Mouse (Mus musculus) gastrocnemius, postnatal 10 days (tissue): ENCODE results near the gene Olfr715. TPM values are rescaled to one million over a fixed set of nuclear protein-coding genes. Genes with fewer than 3 reads are reported as not detected.
"Not testable (repeated sequence)": the region's sequence is repeated elsewhere in the genome, so short reads cannot be mapped to it uniquely, and the experiment has no call there.

Experiments used
- DNase-seq: peaks from one replicate; pipeline ENCODE4 v3.0.0; 2021; ENCODE audit warnings: mixed read lengths
- long read RNA-seq, 2 experiments: library from polyadenylated mRNA; stranded (forward); transcript quantifications; one replicate each; pipeline ENCODE4 v2.0.0; 2021
- total RNA-seq, 2 experiments: library from RNA; stranded (reverse); gene quantifications; 2 replicates each; pipeline ENCODE4 v1.2.3; 2021

Olfr715 gene
- not detected for total RNA-seq
- long read RNA-seq, experiment 1: 0 reads
- long read RNA-seq, experiment 2: 0 reads

- DNase-seq: not testable (repeated sequence)
Observed at GRCm38 (mm10) chr7:107130983-107131382, at the start of gene Olfr715. TSS of gene Olfr715 (minus strand) at chr7:107131083.

GRCm38 (mm10) chr7:107180406-107180805, 49.5 kb upstream of the Olfr715 start:
- DNase-seq: no peak

- no peak for DNase-seq
Observed at GRCm38 (mm10) chr7:107166690-107167089, 35.8 kb upstream of the Olfr715 start, which contains the start of gene Nlrp14. TSS of gene Nlrp14 (plus strand) at chr7:107166990.

DNA sequence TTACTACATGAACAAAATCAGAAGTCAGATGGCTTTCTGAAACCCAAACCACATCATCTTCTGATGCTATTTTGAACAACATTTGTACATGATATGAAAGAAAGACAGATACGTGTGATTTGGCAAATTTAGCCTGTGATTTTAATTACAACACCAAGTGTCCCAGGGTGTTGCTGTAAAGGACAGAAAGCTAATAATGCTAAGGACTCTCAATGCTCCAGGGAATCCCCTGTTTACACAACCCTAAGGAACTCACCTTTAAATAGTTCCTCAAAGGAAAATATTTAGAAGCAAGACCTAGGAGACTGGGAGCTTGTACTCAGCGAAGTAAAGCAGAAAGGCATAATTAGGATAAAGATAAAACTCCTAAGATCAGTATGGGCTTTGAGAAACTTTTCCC, 7.1 kb upstream of the Olfr715 start, which contains the start of gene Olfr716:
Gene Olfr716 (plus strand): TSS at position 301 of the 400 bp plus-strand sequence.
- not testable (repeated sequence) for DNase-seq

GRCm38 (mm10) chr7:107110269-107110668, 20.6 kb downstream of the Olfr715 start, which contains the start of gene Olfr715b:
TSS of gene Olfr715b (minus strand) at chr7:107110369.
- not testable (repeated sequence) for DNase-seq

GRCm38 (mm10) chr7:107092920-107093319, 38.0 kb downstream of the Olfr715 start, which contains the start of gene Olfr17:
TSS of gene Olfr17 (plus strand) at chr7:107093220.
- no peak for DNase-seq

Other genes starting within 250 kb of the Olfr715 start
- not detected for gene Olfr706, start 242.9 kb downstream of the Olfr715 start, total RNA-seq
- not detected for gene Olfr707, start 229.8 kb downstream of the Olfr715 start, total RNA-seq
- not detected for gene Olfr1532-ps1, start 223.1 kb downstream of the Olfr715 start, total RNA-seq
- gene Olfr709-ps1, start 198.9 kb downstream of the Olfr715 start, total RNA-seq: not detected
- gene Olfr710, start 182.8 kb downstream of the Olfr715 start, total RNA-seq: not detected
- gene Olfr6, start 167.1 kb downstream of the Olfr715 start, total RNA-seq: not detected
- gene Olfr711, start 155.6 kb downstream of the Olfr715 start, total RNA-seq: not detected
- not detected for gene Olfr2, start 125.0 kb downstream of the Olfr715 start, total RNA-seq
- not detected for gene Olfr713, start 99.9 kb downstream of the Olfr715 start, total RNA-seq
- gene Olfr714, start 60.1 kb downstream of the Olfr715 start, total RNA-seq: not detected
- gene Olfr17, start 37.9 kb downstream of the Olfr715 start, total RNA-seq: not detected
- gene Olfr715b, start 20.7 kb downstream of the Olfr715 start, total RNA-seq: not detected
- not detected for gene Olfr716, start 7.2 kb upstream of the Olfr715 start, total RNA-seq
- not detected for gene Nlrp14, start 35.9 kb upstream of the Olfr715 start, total RNA-seq
- gene Rbmxl2, start 78.4 kb upstream of the Olfr715 start, total RNA-seq: not detected
- gene Syt9, start 239.6 kb upstream of the Olfr715 start, total RNA-seq: 1 to 10 TPM; 1.0 to 2.2 TPM